Mouse (Mus musculus): ENCODE results near the gene Pcp4l1. TPM values are rescaled to one million over a fixed set of nuclear protein-coding genes. Genes with fewer than 3 reads are reported as not detected.

The Pcp4l1 gene
- total and polyA plus RNA-seq, 2 experiments from 2014 or later: 48.7 to 164 TPM

GRCm38 (mm10) chr1:171135600-171135999, 60.5 kb downstream of the Pcp4l1 start:
- 98% methylated on average over 2 of the region's 2 CpGs for WGBS
- no peak overlapping the region for H3K4me2 ChIP-seq (ENCODE audit: low read depth, low read length)
- ATAC-seq (ENCODE audit: insufficient read depth, low read depth) (no peak), DNase-seq (ENCODE audit: low spot score) (no peak)
- H3K9me3 ChIP-seq (replicated peaks; ENCODE audit: control insufficient read depth, low read length): no peaks in the 10 kb centered on the region
- no peak overlapping the region for H3K27ac ChIP-seq (ENCODE audit: low read depth)
- H3K4me3 ChIP-seq (ENCODE audit: low read depth, low read length): no peak overlapping the region
- no peaks in the 10 kb centered on the region for H3K27me3 ChIP-seq (ENCODE audit: control insufficient read depth, insufficient read depth, low read length)
- no peaks in the 10 kb centered on the region for H3K4me1 ChIP-seq (ENCODE audit: control insufficient read depth, insufficient read depth)
- H3K9ac ChIP-seq (replicated peaks; ENCODE audit: low read depth, low read length): no peak overlapping the region
- peaks cover 79% of the 10 kb centered on the region for H3K36me3 ChIP-seq (replicated peaks; ENCODE audit: control insufficient read depth, insufficient read depth, low read length)
- TF ChIP-seq CTCF (IDR thresholded peaks at IDR 0.05; ENCODE audit: low read depth): no peak
- no peak for TF ChIP-seq EP300 (IDR thresholded peaks at IDR 0.05; ENCODE audit: low read depth)

GRCm38 (mm10) chr1:171130971-171131370, 65.1 kb downstream of the Pcp4l1 start:
- TF ChIP-seq EP300 (IDR thresholded peaks at IDR 0.05; ENCODE audit: low read depth) (no peak), CTCF (IDR thresholded peaks at IDR 0.05; ENCODE audit: low read depth) (no peak)
- DNase-seq (ENCODE audit: low spot score) (no peak), ATAC-seq (ENCODE audit: insufficient read depth, low read depth) (no peak)
- WGBS: 72% methylated on average over 1 of the region's 1 CpGs
- Histone ChIP-seq H3K9ac (replicated peaks; ENCODE audit: low read depth, low read length) (no peak overlapping the region), H3K4me2 (ENCODE audit: low read depth, low read length) (no peak overlapping the region), H3K4me1 (ENCODE audit: control insufficient read depth, insufficient read depth) (no peaks in the 10 kb centered on the region), H3K36me3 (replicated peaks; ENCODE audit: control insufficient read depth, insufficient read depth, low read length) (peaks cover 81% of the 10 kb centered on the region), H3K9me3 (replicated peaks; ENCODE audit: control insufficient read depth, low read length) (no peaks in the 10 kb centered on the region), H3K27me3 (ENCODE audit: control insufficient read depth, insufficient read depth, low read length) (no peaks in the 10 kb centered on the region), H3K27ac (ENCODE audit: low read depth) (no peak overlapping the region), H3K4me3 (ENCODE audit: low read depth, low read length) (no peak overlapping the region)

- H3K4me3 ChIP-seq (ENCODE audit: low read depth, low read length): no peak overlapping the region
- no peak overlapping the region for H3K4me2 ChIP-seq (ENCODE audit: low read depth, low read length)
- H3K36me3 ChIP-seq (replicated peaks; ENCODE audit: control insufficient read depth, insufficient read depth, low read length): peaks cover 64% of the 10 kb centered on the region
- no peak for DNase-seq (ENCODE audit: low spot score)
- TF ChIP-seq EP300 (IDR thresholded peaks at IDR 0.05; ENCODE audit: low read depth): no peak
- TF ChIP-seq CTCF (IDR thresholded peaks at IDR 0.05; ENCODE audit: low read depth): no peak
- no peak for ATAC-seq (ENCODE audit: insufficient read depth, low read depth)
- no peaks in the 10 kb centered on the region for H3K4me1 ChIP-seq (ENCODE audit: control insufficient read depth, insufficient read depth)
- no peaks in the 10 kb centered on the region for H3K9me3 ChIP-seq (replicated peaks; ENCODE audit: control insufficient read depth, low read length)
- WGBS: 63% methylated on average over 7 of the region's 7 CpGs
- no peak overlapping the region for H3K9ac ChIP-seq (replicated peaks; ENCODE audit: low read depth, low read length)
- H3K27ac ChIP-seq (ENCODE audit: low read depth): no peak overlapping the region
- no peaks in the 10 kb centered on the region for H3K27me3 ChIP-seq (ENCODE audit: control insufficient read depth, insufficient read depth, low read length)
These were observed 66.8 kb downstream of the Pcp4l1 start for GRCm38 (mm10) chr1:171129251-171129650.

- WGBS: 88% methylated on average over 5 of the region's 5 CpGs
These were observed 71.7 kb downstream of the Pcp4l1 start for GRCm38 (mm10) chr1:171124398-171124797.

More at GRCm38 (mm10) chr1:171124398-171124797, 71.7 kb downstream of the Pcp4l1 start:
- Histone ChIP-seq H3K36me3 (replicated peaks; ENCODE audit: control insufficient read depth, insufficient read depth, low read length) (peaks cover 18% of the 10 kb centered on the region), H3K4me1 (ENCODE audit: control insufficient read depth, insufficient read depth) (peaks cover 7% of the 10 kb centered on the region; the same call in 1 of the 2 replicates), H3K9me3 (replicated peaks; ENCODE audit: control insufficient read depth, low read length) (no peaks in the 10 kb centered on the region), H3K4me3 (ENCODE audit: low read depth, low read length) (no peak overlapping the region), H3K27ac (ENCODE audit: low read depth) (no peak overlapping the region), H3K4me2 (ENCODE audit: low read depth, low read length) (no peak overlapping the region), H3K9ac (replicated peaks; ENCODE audit: low read depth, low read length) (no peak overlapping the region), H3K27me3 (ENCODE audit: control insufficient read depth, insufficient read depth, low read length) (no peaks in the 10 kb centered on the region)
- DNase-seq (ENCODE audit: low spot score) (no peak), ATAC-seq (ENCODE audit: insufficient read depth, low read depth) (no peak)
- no peak for TF ChIP-seq CTCF (IDR thresholded peaks at IDR 0.05; ENCODE audit: low read depth)
- no peak for TF ChIP-seq EP300 (IDR thresholded peaks at IDR 0.05; ENCODE audit: low read depth)

Other genes starting within 250 kb of the Pcp4l1 start
- gene Fcgr2b, start 219.7 kb downstream of the Pcp4l1 start, total RNA-seq (2014; rRNA removed; ENCODE audit: low replicate concordance): 1.4 and 9.7 TPM in 2 replicates
- gene Fcgr2b, start 219.7 kb downstream of the Pcp4l1 start, polyA plus RNA-seq (2015; fragmentation: Nextera tagmentation; extraction: Ambion mirVana): 2.0 and 2.3 TPM in 2 replicates
- 0.23 and 1.7 TPM in 2 replicates for gene Fcgr4, start 177.3 kb downstream of the Pcp4l1 start, total RNA-seq (2014; rRNA removed; ENCODE audit: low replicate concordance)
- 0.60 and 1.0 TPM in 2 replicates for gene Fcgr4, start 177.3 kb downstream of the Pcp4l1 start, polyA plus RNA-seq (2015; fragmentation: Nextera tagmentation; extraction: Ambion mirVana)
- gene Fcgr3, start 131.3 kb downstream of the Pcp4l1 start, total RNA-seq (2014; rRNA removed; ENCODE audit: low replicate concordance): 11.8 and 13.7 TPM in 2 replicates
- 8.2 and 10.8 TPM in 2 replicates for gene Fcgr3, start 131.3 kb downstream of the Pcp4l1 start, polyA plus RNA-seq (2015; fragmentation: Nextera tagmentation; extraction: Ambion mirVana)
- gene Cfap126, start 82.3 kb downstream of the Pcp4l1 start, total RNA-seq (2014; rRNA removed; ENCODE audit: low replicate concordance): 3.7 TPM in 1 of 2 replicates, not detected in the other
- gene Cfap126, start 82.3 kb downstream of the Pcp4l1 start, polyA plus RNA-seq (2015; fragmentation: Nextera tagmentation; extraction: Ambion mirVana): 2.2 and 3.5 TPM in 2 replicates
- gene Sdhc, start 45.7 kb downstream of the Pcp4l1 start, total RNA-seq (2014; rRNA removed; ENCODE audit: low replicate concordance): 875 and 891 TPM in 2 replicates
- gene Sdhc, start 45.7 kb downstream of the Pcp4l1 start, polyA plus RNA-seq (2015; fragmentation: Nextera tagmentation; extraction: Ambion mirVana): 754 and 772 TPM in 2 replicates
- 1.6 and 2.0 TPM in 2 replicates for gene Mpz, start 45.6 kb downstream of the Pcp4l1 start, total RNA-seq (2014; rRNA removed; ENCODE audit: low replicate concordance)
- 0.05 and 0.49 TPM in 2 replicates for gene Mpz, start 45.6 kb downstream of the Pcp4l1 start, polyA plus RNA-seq (2015; fragmentation: Nextera tagmentation; extraction: Ambion mirVana)
- gene Nr1i3, start 17.7 kb upstream of the Pcp4l1 start, total RNA-seq (2014; rRNA removed; ENCODE audit: low replicate concordance): not detected in 2 replicates
- 0.27 and 0.30 TPM in 2 replicates for gene Nr1i3, start 17.7 kb upstream of the Pcp4l1 start, polyA plus RNA-seq (2015; fragmentation: Nextera tagmentation; extraction: Ambion mirVana)
- 82.0 and 97.7 TPM in 2 replicates for gene Tomm40l, start 26.2 kb upstream of the Pcp4l1 start, total RNA-seq (2014; rRNA removed; ENCODE audit: low replicate concordance)
- gene Tomm40l, start 26.2 kb upstream of the Pcp4l1 start, polyA plus RNA-seq (2015; fragmentation: Nextera tagmentation; extraction: Ambion mirVana): 56.0 and 64.6 TPM in 2 replicates
- 14.5 TPM in 1 of 2 replicates, not detected in the other for gene Apoa2, start 28.8 kb upstream of the Pcp4l1 start, total RNA-seq (2014; rRNA removed; ENCODE audit: low replicate concordance)
- 4.0 and 4.5 TPM in 2 replicates for gene Apoa2, start 28.8 kb upstream of the Pcp4l1 start, polyA plus RNA-seq (2015; fragmentation: Nextera tagmentation; extraction: Ambion mirVana)
- gene Fcer1g, start 38.1 kb upstream of the Pcp4l1 start, total RNA-seq (2014; rRNA removed; ENCODE audit: low replicate concordance): 22.7 and 60.5 TPM in 2 replicates
- gene Fcer1g, start 38.1 kb upstream of the Pcp4l1 start, polyA plus RNA-seq (2015; fragmentation: Nextera tagmentation; extraction: Ambion mirVana): 24.6 TPM in 2 replicates
- 4.1 and 5.5 TPM in 2 replicates for gene Adamts4, start 54.2 kb upstream of the Pcp4l1 start, total RNA-seq (2014; rRNA removed; ENCODE audit: low replicate concordance)
- 3.8 and 3.9 TPM in 2 replicates for gene Adamts4, start 54.2 kb upstream of the Pcp4l1 start, polyA plus RNA-seq (2015; fragmentation: Nextera tagmentation; extraction: Ambion mirVana)
- gene Ndufs2, start 55.1 kb upstream of the Pcp4l1 start, total RNA-seq (2014; rRNA removed; ENCODE audit: low replicate concordance): 962 and 1,127 TPM in 2 replicates
- 998 and 1,009 TPM in 2 replicates for gene Ndufs2, start 55.1 kb upstream of the Pcp4l1 start, polyA plus RNA-seq (2015; fragmentation: Nextera tagmentation; extraction: Ambion mirVana)
- gene B4galt3, start 74.1 kb upstream of the Pcp4l1 start, total RNA-seq (2014; rRNA removed; ENCODE audit: low replicate concordance): 28.9 and 55.0 TPM in 2 replicates
- 32.6 and 34.3 TPM in 2 replicates for gene B4galt3, start 74.1 kb upstream of the Pcp4l1 start, polyA plus RNA-seq (2015; fragmentation: Nextera tagmentation; extraction: Ambion mirVana)
- gene Ppox, start 84.9 kb upstream of the Pcp4l1 start, total RNA-seq (2014; rRNA removed; ENCODE audit: low replicate concordance): 32.7 and 52.4 TPM in 2 replicates
- gene Ppox, start 84.9 kb upstream of the Pcp4l1 start, polyA plus RNA-seq (2015; fragmentation: Nextera tagmentation; extraction: Ambion mirVana): 24.3 and 24.6 TPM in 2 replicates
- 20.0 and 27.3 TPM in 2 replicates for gene Usp21, start 91.7 kb upstream of the Pcp4l1 start, total RNA-seq (2014; rRNA removed; ENCODE audit: low replicate concordance)
- gene Usp21, start 91.7 kb upstream of the Pcp4l1 start, polyA plus RNA-seq (2015; fragmentation: Nextera tagmentation; extraction: Ambion mirVana): 30.6 and 32.3 TPM in 2 replicates
- 74.9 and 140 TPM in 2 replicates for gene Ufc1, start 98.8 kb upstream of the Pcp4l1 start, total RNA-seq (2014; rRNA removed; ENCODE audit: low replicate concordance)
- 109 and 113 TPM in 2 replicates for gene Ufc1, start 98.8 kb upstream of the Pcp4l1 start, polyA plus RNA-seq (2015; fragmentation: Nextera tagmentation; extraction: Ambion mirVana)
- 20.8 and 27.1 TPM in 2 replicates for gene Dedd, start 132.9 kb upstream of the Pcp4l1 start, total RNA-seq (2014; rRNA removed; ENCODE audit: low replicate concordance)
- 30.0 and 31.7 TPM in 2 replicates for gene Dedd, start 132.9 kb upstream of the Pcp4l1 start, polyA plus RNA-seq (2015; fragmentation: Nextera tagmentation; extraction: Ambion mirVana)
- 39.6 and 41.5 TPM in 2 replicates for gene Nit1, start 149.4 kb upstream of the Pcp4l1 start, total RNA-seq (2014; rRNA removed; ENCODE audit: low replicate concordance)
- 31.4 and 35.2 TPM in 2 replicates for gene Nit1, start 149.4 kb upstream of the Pcp4l1 start, polyA plus RNA-seq (2015; fragmentation: Nextera tagmentation; extraction: Ambion mirVana)
- gene Pfdn2, start 149.4 kb upstream of the Pcp4l1 start, total RNA-seq (2014; rRNA removed; ENCODE audit: low replicate concordance): 9.3 and 9.7 TPM in 2 replicates
- 81.8 and 94.7 TPM in 2 replicates for gene Pfdn2, start 149.4 kb upstream of the Pcp4l1 start, polyA plus RNA-seq (2015; fragmentation: Nextera tagmentation; extraction: Ambion mirVana)
- gene Klhdc9, start 164.5 kb upstream of the Pcp4l1 start, total RNA-seq (2014; rRNA removed; ENCODE audit: low replicate concordance): 0.19 and 3.2 TPM in 2 replicates
- 1.1 TPM in 2 replicates for gene Klhdc9, start 164.5 kb upstream of the Pcp4l1 start, polyA plus RNA-seq (2015; fragmentation: Nextera tagmentation; extraction: Ambion mirVana)
- 2.7 TPM in 1 of 2 replicates, not detected in the other for gene Nectin4, start 173.8 kb upstream of the Pcp4l1 start, total RNA-seq (2014; rRNA removed; ENCODE audit: low replicate concordance)
- gene Nectin4, start 173.8 kb upstream of the Pcp4l1 start, polyA plus RNA-seq (2015; fragmentation: Nextera tagmentation; extraction: Ambion mirVana): 0.07 and 0.14 TPM in 2 replicates
- 1.6 and 3.4 TPM in 2 replicates for gene Arhgap30, start 192.7 kb upstream of the Pcp4l1 start, total RNA-seq (2014; rRNA removed; ENCODE audit: low replicate concordance)
- 0.52 and 0.79 TPM in 2 replicates for gene Arhgap30, start 192.7 kb upstream of the Pcp4l1 start, polyA plus RNA-seq (2015; fragmentation: Nextera tagmentation; extraction: Ambion mirVana)
- 80.2 and 82.0 TPM in 2 replicates for gene Usf1, start 215.0 kb upstream of the Pcp4l1 start, total RNA-seq (2014; rRNA removed; ENCODE audit: low replicate concordance)
- 47.7 and 48.8 TPM in 2 replicates for gene Usf1, start 215.0 kb upstream of the Pcp4l1 start, polyA plus RNA-seq (2015; fragmentation: Nextera tagmentation; extraction: Ambion mirVana)
- not detected in 2 replicates for gene Tstd1, start 222.6 kb upstream of the Pcp4l1 start, total RNA-seq (2014; rRNA removed; ENCODE audit: low replicate concordance)
- 1.1 and 2.5 TPM in 2 replicates for gene Tstd1, start 222.6 kb upstream of the Pcp4l1 start, polyA plus RNA-seq (2015; fragmentation: Nextera tagmentation; extraction: Ambion mirVana)
- gene F11r, start 241.3 kb upstream of the Pcp4l1 start, total RNA-seq (2014; rRNA removed; ENCODE audit: low replicate concordance): 45.6 and 75.5 TPM in 2 replicates
- gene F11r, start 241.3 kb upstream of the Pcp4l1 start, polyA plus RNA-seq (2015; fragmentation: Nextera tagmentation; extraction: Ambion mirVana): 75.8 and 78.3 TPM in 2 replicates

Measured in heart, postnatal 0 days (tissue).